ENCODE assay signal across 7 mouse cellular contexts in the genomic region with DNA sequence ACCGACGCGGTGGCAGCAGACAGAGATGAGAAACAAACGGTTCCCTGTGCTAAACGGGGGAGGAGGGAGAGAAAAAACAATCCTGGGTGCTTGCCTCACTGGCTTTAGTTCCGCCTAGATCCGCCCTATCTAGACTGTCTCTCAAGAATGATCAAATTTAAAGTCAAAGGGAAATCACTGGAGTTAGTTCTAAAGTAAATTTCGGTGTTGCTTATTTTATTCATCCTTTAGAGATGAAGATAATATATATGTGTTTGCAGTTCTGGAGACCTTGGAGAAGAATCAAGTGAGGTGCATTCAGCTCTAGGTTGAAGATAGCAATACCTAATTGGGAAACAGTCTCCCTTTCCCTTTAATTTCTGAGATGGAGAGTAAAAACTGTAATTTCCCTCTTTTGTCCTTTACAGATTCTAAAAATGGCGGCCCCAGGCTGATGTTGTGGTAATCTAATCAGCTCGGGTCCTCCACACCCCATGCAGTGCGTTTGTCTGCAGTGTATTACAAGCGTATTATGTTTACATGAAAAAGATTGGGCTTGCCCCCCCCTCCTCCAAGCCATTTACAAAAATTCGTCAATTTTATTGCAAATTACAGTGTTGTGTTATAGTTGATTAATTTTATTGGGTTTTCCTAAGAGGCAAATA. TPM values are rescaled to one million over a fixed set of nuclear protein-coding genes. Genes with fewer than 3 reads are reported as not detected.
DNase-seq lines count a peak whose midpoint lies in the region; ATAC-seq and TF ChIP-seq lines count a peak whose summit lies in the region.

No protein-coding gene starts in this region.

- DNase-seq in neural tube, embryonic 11.5 days (ENCODE audit: low spot score), result peak; percentile 35
- DNase-seq in neural tube, embryonic 10.5 days (ENCODE audit: extremely low spot score, low spot score), result no peak
- peak; percentile 51 for DNase-seq in c-Kit-positive CD71-positive TER-119-negative erythroid progenitor cells, embryonic 14.5 days (ENCODE audit: low read depth)
- DNase-seq in stomach, postnatal 0 days (ENCODE audit: low spot score), result peak; percentile 47

- peak overlapping the region; percentile 73 for H3K4me3 ChIP-seq in neural tube, embryonic 11.5 days (ENCODE audit: low read depth, low read length)
- peak overlapping the region; percentile 80 for H3K4me3 ChIP-seq in heart, embryonic 15.5 days
- H3K4me3 ChIP-seq in lung, embryonic 16.5 days (ENCODE audit: low read length), result peak overlapping the region; percentile 75
- peak overlapping the region; percentile 99 for H3K4me3 ChIP-seq in stomach, postnatal 0 days (ENCODE audit: low read depth, low read length)

- H3K36me3 ChIP-seq in neural tube, embryonic 11.5 days (ENCODE audit: control insufficient read depth, insufficient read depth, low read length), result no peaks in the 10 kb centered on the region
- no peaks in the 10 kb centered on the region for H3K36me3 ChIP-seq in heart, embryonic 15.5 days
- H3K36me3 ChIP-seq in lung, embryonic 16.5 days (ENCODE audit: control insufficient read depth, insufficient read depth, low read length), result no peaks in the 10 kb centered on the region
- no peaks in the 10 kb centered on the region for H3K36me3 ChIP-seq in stomach, postnatal 0 days (ENCODE audit: control insufficient read depth, insufficient read depth, low read length)

- H3K4me2 ChIP-seq in neural tube, embryonic 11.5 days (ENCODE audit: low read depth), result peak overlapping the region; percentile 82
- peak overlapping the region; percentile 85 for H3K4me2 ChIP-seq in heart, embryonic 15.5 days
- peak overlapping the region; percentile 78 for H3K4me2 ChIP-seq in lung, embryonic 16.5 days (ENCODE audit: low read depth, low read length)
- H3K4me2 ChIP-seq in stomach, postnatal 0 days (replicated peaks; ENCODE audit: low read depth), result peak overlapping the region; percentile 65

- under 1% methylated on average over 13 of the region's 13 CpGs for WGBS in neural tube, embryonic 11.5 days
- whole genome bisulfite sequencing in heart, embryonic 15.5 days, result under 1% methylated on average over 13 of the region's 13 CpGs
- WGBS in lung, embryonic 16.5 days, result 0% methylated on average over 13 of the region's 13 CpGs
- under 1% methylated on average over 13 of the region's 13 CpGs for WGBS in stomach, postnatal 0 days

- peaks cover 14% of the 10 kb centered on the region for H3K4me1 ChIP-seq in neural tube, embryonic 11.5 days (ENCODE audit: control insufficient read depth, insufficient read depth, low read length)
- peaks cover 13% of the 10 kb centered on the region for H3K4me1 ChIP-seq in heart, embryonic 15.5 days (replicated peaks)
- peaks cover 9% of the 10 kb centered on the region for H3K4me1 ChIP-seq in lung, embryonic 16.5 days (replicated peaks; ENCODE audit: control insufficient read depth, insufficient read depth, low read length)
- no peaks in the 10 kb centered on the region; the same call in 1 of the 2 replicates for H3K4me1 ChIP-seq in stomach, postnatal 0 days (replicated peaks; ENCODE audit: control insufficient read depth, insufficient read depth)

- TF ChIP-seq CTCF in stomach, postnatal 0 days (IDR thresholded peaks at IDR 0.05; ENCODE audit: low read depth), result no peak

- H3K27me3 ChIP-seq in neural tube, embryonic 11.5 days (ENCODE audit: control insufficient read depth, insufficient read depth, low read length), result no peaks in the 10 kb centered on the region
- H3K27me3 ChIP-seq in heart, embryonic 15.5 days, result no peaks in the 10 kb centered on the region
- H3K27me3 ChIP-seq in lung, embryonic 16.5 days (ENCODE audit: control insufficient read depth, insufficient read depth, low read depth, low read length), result no peaks in the 10 kb centered on the region
- no peaks in the 10 kb centered on the region for H3K27me3 ChIP-seq in stomach, postnatal 0 days (ENCODE audit: control insufficient read depth, insufficient read depth, low read length)

- H3K27ac ChIP-seq in neural tube, embryonic 11.5 days (ENCODE audit: low read depth, low read length), result peak overlapping the region; percentile 100
- H3K27ac ChIP-seq in heart, embryonic 15.5 days, result peak overlapping the region; percentile 98
- peak overlapping the region; percentile 100 for H3K27ac ChIP-seq in lung, embryonic 16.5 days (ENCODE audit: low read length)
- H3K27ac ChIP-seq in stomach, postnatal 0 days (replicated peaks), result peak overlapping the region; percentile 100

- H3K9me3 ChIP-seq in neural tube, embryonic 11.5 days (ENCODE audit: control insufficient read depth, low read length), result no peaks in the 10 kb centered on the region
- no peaks in the 10 kb centered on the region for H3K9me3 ChIP-seq in heart, embryonic 15.5 days (replicated peaks)
- H3K9me3 ChIP-seq in lung, embryonic 16.5 days (ENCODE audit: control insufficient read depth, low read length), result no peaks in the 10 kb centered on the region
- H3K9me3 ChIP-seq in stomach, postnatal 0 days (ENCODE audit: control insufficient read depth, low read length), result no peaks in the 10 kb centered on the region

- no peak for ATAC-seq in neural tube, embryonic 11.5 days (ENCODE audit: insufficient read depth, low FRiP score, low TSS enrichment)
- ATAC-seq in heart, embryonic 15.5 days (replicated peaks; ENCODE audit: insufficient number of reproducible peaks, insufficient read depth, low FRiP score, low read depth), result no peak
- no peak for ATAC-seq in lung, embryonic 16.5 days (ENCODE audit: low read depth)
- ATAC-seq in stomach, postnatal 0 days (ENCODE audit: low FRiP score, low TSS enrichment), result no peak
- ATAC-seq in megakaryocyte progenitor cell, adult 5-6 weeks (replicated peaks; ENCODE audit: poor library complexity), result no peak

- TF ChIP-seq EP300 in stomach, postnatal 0 days (optimal IDR thresholded peaks at IDR 0.05), result no peak

- peak overlapping the region; percentile 100 for H3K9ac ChIP-seq in neural tube, embryonic 11.5 days (ENCODE audit: low read length)
- peak overlapping the region; percentile 94 for H3K9ac ChIP-seq in heart, embryonic 15.5 days
- H3K9ac ChIP-seq in lung, embryonic 16.5 days (ENCODE audit: low read length), result peak overlapping the region; percentile 94
- H3K9ac ChIP-seq in stomach, postnatal 0 days (ENCODE audit: low read length), result peak overlapping the region; percentile 100

RNA-seq across cellular contexts. Expression of a gene that starts 1.4 kb away (rescaled TPM):
- polyA plus RNA-seq in neural tube, embryonic 11.5 days (2014; fragmentation: Nextera tagmentation; extraction: Ambion mirVana), result 102 and 105 TPM in 2 replicates
- 62.5 and 71.8 TPM in 2 replicates for polyA plus RNA-seq in heart, embryonic 15.5 days (2015; fragmentation: Nextera tagmentation; extraction: Ambion mirVana)
- polyA plus RNA-seq in lung, embryonic 16.5 days (2015; fragmentation: Nextera tagmentation; extraction: Ambion mirVana), result 99.2 and 101 TPM in 2 replicates
- 51.9 and 54.8 TPM in 2 replicates for polyA plus RNA-seq in stomach, postnatal 0 days (2015; fragmentation: Nextera tagmentation; extraction: Ambion mirVana)
- 122 and 127 TPM in 2 replicates for total RNA-seq in megakaryocyte progenitor cell, adult 5-6 weeks (2015)
- total RNA-seq in megakaryocyte progenitor cell, adult 5-6 weeks (2017), result 50.1 and 60.1 TPM in 2 replicates
